Mouse (Mus musculus) hindbrain, embryonic 14.5 days (tissue): ENCODE results near the gene Cfap45. TPM values are rescaled to one million over a fixed set of nuclear protein-coding genes. Genes with fewer than 3 reads are reported as not detected.

Experiments
- ATAC-seq: fragments of 200-750 bp; cut with Nextera tagmentation; 2 replicates; pipeline ENCODE4 v1.8.0; 2017; ENCODE audit warnings: moderate number of reproducible peaks, mild to moderate bottlenecking, moderate TSS enrichment, moderate library complexity; ENCODE audit not compliant: low FRiP score
- DNase-seq: peaks from one replicate; pipeline ENCODE4 v3.0.0-alpha.2; 2015; ENCODE audit warnings: low spot score
- H3K27ac ChIP-seq: fragments of 300-500 bp; sonication (generic); 2 replicates; pipeline ENCODE4 v1.5.1; 2014; ENCODE audit warnings: mild to moderate bottlenecking, moderate library complexity
- H3K27me3 ChIP-seq: fragments of 300-500 bp; sonication (generic); 2 replicates; pipeline ENCODE4 v1.6.1; 2014; ENCODE audit warnings: mild to moderate bottlenecking, low read length, mixed read lengths; ENCODE audit not compliant: control insufficient read depth, insufficient read depth
- H3K36me3 ChIP-seq: fragments of 300-500 bp; sonication (generic); replicated peaks from 2 replicates; pipeline ENCODE4 v1.6.1; 2014; ENCODE audit not compliant: control insufficient read depth, insufficient read depth
- H3K4me1 ChIP-seq: fragments of 300-500 bp; sonication (generic); replicated peaks from 2 replicates; pipeline ENCODE4 v1.6.1; 2014; ENCODE audit warnings: antibody characterized with exemption, low read length, mixed read lengths; ENCODE audit not compliant: control insufficient read depth, insufficient read depth
- H3K4me2 ChIP-seq: fragments of 300-500 bp; sonication (generic); replicated peaks from 2 replicates; pipeline ENCODE4 v1.6.1; 2014; ENCODE audit warnings: mild to moderate bottlenecking, moderate library complexity
- H3K4me3 ChIP-seq: fragments of 300-500 bp; sonication (generic); replicated peaks from 2 replicates; pipeline ENCODE4 v1.5.1; 2014; ENCODE audit warnings: mild to moderate bottlenecking, low read length
- H3K9ac ChIP-seq: fragments of 300-500 bp; sonication (generic); 2 replicates; pipeline ENCODE4 v1.6.1; 2014
- H3K9me3 ChIP-seq: fragments of 300-500 bp; sonication (generic); 2 replicates; pipeline ENCODE4 v1.6.1; 2016; ENCODE audit warnings: low read length; ENCODE audit not compliant: control insufficient read depth
- WGBS: fragments of 180-500 bp; shearing (Covaris S2); extraction: QIAGEN DNeasy Blood & Tissue Kit; methylation state at CpG from one replicate; pipeline ENCODE4 v1.1.7; 2014; 5-methylcytosine and 5-hydroxymethylcytosine counted together
- polyA plus RNA-seq: library from polyadenylated mRNA; unstranded; fragments of >200 nt; fragmentation: Nextera tagmentation; extraction: Ambion mirVana; gene quantifications from 2 replicates; pipeline ENCODE4 v1.2.1, GENCODE M21; 2014

The Cfap45 gene
- polyA plus RNA-seq, 1 experiment from 2014 or later: 5.5 TPM

- no peaks in the 10 kb centered on the region for H3K36me3 ChIP-seq
- no peak overlapping the region for H3K9ac ChIP-seq
- no peaks in the 10 kb centered on the region for H3K27me3 ChIP-seq
- no peak overlapping the region for H3K27ac ChIP-seq
- WGBS: 85% methylated on average over 6 of the region's 6 CpGs
- H3K4me3 ChIP-seq: no peak overlapping the region
- peaks cover 9% of the 10 kb centered on the region for H3K4me1 ChIP-seq
- H3K9me3 ChIP-seq: no peaks in the 10 kb centered on the region
- H3K4me2 ChIP-seq: no peak overlapping the region
- ATAC-seq: no peak
- no peak for DNase-seq
Measured at GRCm38 (mm10) chr1:172584271-172584670, 63.7 kb downstream of the Cfap45 start.

DNA sequence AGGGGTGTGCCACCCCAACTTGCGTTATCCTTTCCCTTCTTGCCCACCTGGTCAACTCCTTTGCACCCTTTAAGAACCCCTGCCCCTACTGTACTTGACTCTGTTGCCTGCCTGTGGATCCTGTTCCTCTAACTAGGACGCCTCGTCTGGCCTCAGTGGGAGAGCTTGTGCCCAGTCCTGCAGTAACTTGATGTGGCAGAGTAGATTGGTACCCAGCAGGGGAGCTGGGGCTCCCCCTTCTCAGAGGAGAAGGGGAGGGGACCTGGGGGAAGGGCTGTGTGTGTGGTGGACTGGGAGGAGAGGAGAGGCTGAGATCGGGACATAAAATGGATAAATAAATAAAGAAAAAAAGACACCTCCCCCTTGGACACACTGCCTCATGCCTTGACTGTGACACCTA, 64.4 kb downstream of the Cfap45 start:
- WGBS: 51% methylated on average over 4 of the region's 4 CpGs
- Histone ChIP-seq H3K9ac (no peak overlapping the region), H3K27ac (no peak overlapping the region), H3K36me3 (no peaks in the 10 kb centered on the region), H3K9me3 (no peaks in the 10 kb centered on the region), H3K27me3 (no peaks in the 10 kb centered on the region), H3K4me2 (no peak overlapping the region; the same call in 1 of the 2 replicates), H3K4me1 (peaks cover 9% of the 10 kb centered on the region), H3K4me3 (no peak overlapping the region)
- ATAC-seq (no peak), DNase-seq (no peak)

GRCm38 (mm10) chr1:172585612-172586567, 65.3 kb downstream of the Cfap45 start:
- Histone ChIP-seq H3K4me3 (no peak overlapping the region), H3K9me3 (no peaks in the 10 kb centered on the region), H3K4me1 (peaks cover 9% of the 10 kb centered on the region), H3K27ac (peak overlapping the region; percentile 70), H3K9ac (peak overlapping the region; percentile 11; the same call in 1 of the 2 replicates), H3K27me3 (no peaks in the 10 kb centered on the region), H3K36me3 (no peaks in the 10 kb centered on the region), H3K4me2 (peak overlapping the region; percentile 34)
- 18% methylated on average over 26 of the region's 26 CpGs for WGBS
- DNase-seq: peak; percentile 56
- peak; percentile 64 for ATAC-seq

DNA sequence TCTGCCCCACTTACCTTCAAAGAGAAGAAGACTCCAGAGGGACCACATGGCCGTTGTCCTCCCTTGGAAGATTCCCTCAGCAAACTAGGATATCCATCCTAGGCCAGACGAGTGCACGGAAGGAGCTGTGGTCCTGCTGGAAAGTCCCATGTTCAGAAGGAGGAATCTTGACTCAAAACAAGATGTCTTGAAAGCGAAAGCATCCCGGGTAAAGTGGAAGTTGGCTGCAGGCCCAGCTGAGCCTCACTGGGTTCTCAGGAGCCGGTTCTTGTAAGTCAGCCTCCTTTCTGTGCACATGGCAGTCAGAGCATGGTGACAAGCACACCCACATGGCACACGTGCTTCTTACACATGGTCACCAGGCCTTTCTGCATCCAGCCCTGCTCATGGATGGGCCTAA, 69.8 kb downstream of the Cfap45 start, which contains the start of gene Slamf8:
Gene Slamf8 (minus strand): TSS at position 184 of the 400 bp plus-strand sequence.
- H3K4me1 ChIP-seq: peaks cover 5% of the 10 kb centered on the region
- no peaks in the 10 kb centered on the region for H3K36me3 ChIP-seq
- no peak for DNase-seq
- no peak within 1 kb of the TSS for H3K4me3 ChIP-seq
- WGBS: 86% methylated on average over 7 of the region's 7 CpGs
- ATAC-seq: no peak
- no peak within 1 kb of the TSS for H3K4me2 ChIP-seq
- no peak within 1 kb of the TSS for H3K27ac ChIP-seq
- no peak within 1 kb of the TSS for H3K9ac ChIP-seq
- no peaks in the 10 kb centered on the region for H3K9me3 ChIP-seq
- no peaks in the 10 kb centered on the region for H3K27me3 ChIP-seq

GRCm38 (mm10) chr1:172593321-172593720, 72.7 kb downstream of the Cfap45 start:
- Histone ChIP-seq H3K9ac (no peak overlapping the region), H3K4me2 (no peak overlapping the region), H3K4me1 (no peaks in the 10 kb centered on the region), H3K4me3 (no peak overlapping the region), H3K36me3 (no peaks in the 10 kb centered on the region), H3K27me3 (no peaks in the 10 kb centered on the region), H3K27ac (no peak overlapping the region), H3K9me3 (no peaks in the 10 kb centered on the region)
- ATAC-seq (no peak), DNase-seq (no peak)
- WGBS: 81% methylated on average over 3 of the region's 3 CpGs

GRCm38 (mm10) chr1:172593956-172594355, 73.4 kb downstream of the Cfap45 start:
- H3K27me3 ChIP-seq: no peaks in the 10 kb centered on the region

GRCm38 (mm10) chr1:172594495-172594894, 73.9 kb downstream of the Cfap45 start:
- no peak overlapping the region for H3K4me2 ChIP-seq
- no peaks in the 10 kb centered on the region for H3K4me1 ChIP-seq
- no peaks in the 10 kb centered on the region for H3K36me3 ChIP-seq
- ATAC-seq (peak; percentile 40; the same call in 1 of the 2 replicates), DNase-seq (peak; percentile 60)
- no peak overlapping the region for H3K27ac ChIP-seq
- H3K27me3 ChIP-seq: no peaks in the 10 kb centered on the region
- no peak overlapping the region for H3K4me3 ChIP-seq
- no peaks in the 10 kb centered on the region for H3K9me3 ChIP-seq
- no peak overlapping the region for H3K9ac ChIP-seq

More at GRCm38 (mm10) chr1:172593956-172594355, 73.4 kb downstream of the Cfap45 start:
- Histone ChIP-seq H3K9ac (no peak overlapping the region), H3K4me2 (no peak overlapping the region), H3K9me3 (no peaks in the 10 kb centered on the region), H3K4me3 (no peak overlapping the region), H3K27ac (no peak overlapping the region), H3K36me3 (no peaks in the 10 kb centered on the region), H3K4me1 (no peaks in the 10 kb centered on the region)
- ATAC-seq: no peak
- 87% methylated on average over 2 of the region's 2 CpGs for WGBS
- no peak for DNase-seq

Other genes starting within 250 kb of the Cfap45 start
- 27.9 and 29.5 TPM in 2 replicates for gene Atp1a2, start 222.7 kb upstream of the Cfap45 start, polyA plus RNA-seq
- gene Kcnj9, start 191.5 kb upstream of the Cfap45 start, polyA plus RNA-seq: 1.7 and 2.1 TPM in 2 replicates
- 2.8 and 3.5 TPM in 2 replicates for gene Kcnj10, start 179.6 kb upstream of the Cfap45 start, polyA plus RNA-seq
- gene Pigm, start 144.3 kb upstream of the Cfap45 start, polyA plus RNA-seq: 5.6 and 5.9 TPM in 2 replicates
- 0.15 and 0.26 TPM in 2 replicates for gene Slamf9, start 45.4 kb upstream of the Cfap45 start, polyA plus RNA-seq
- gene Igsf9, start 39.0 kb upstream of the Cfap45 start, polyA plus RNA-seq: 27.6 and 28.5 TPM in 2 replicates
- gene Tagln2, start 20.8 kb upstream of the Cfap45 start, polyA plus RNA-seq: 53.0 and 62.6 TPM in 2 replicates
- 0.75 and 0.90 TPM in 2 replicates for gene Vsig8, start 35.1 kb downstream of the Cfap45 start, polyA plus RNA-seq
- not detected in 2 replicates for gene Slamf8, start 69.8 kb downstream of the Cfap45 start, polyA plus RNA-seq
- 0.10 and 0.19 TPM in 2 replicates for gene Fcrl6, start 81.8 kb downstream of the Cfap45 start, polyA plus RNA-seq
- 9.5 and 12.7 TPM in 2 replicates for gene Dusp23, start 112.2 kb downstream of the Cfap45 start, polyA plus RNA-seq
- gene Crp, start 177.3 kb downstream of the Cfap45 start, polyA plus RNA-seq: 0.41 TPM in 1 of 2 replicates, not detected in the other